Mouse (Mus musculus): ENCODE results near the gene Psors1c2. TPM values are rescaled to one million over a fixed set of nuclear protein-coding genes. Genes with fewer than 3 reads are reported as not detected.
"Not testable (repeated sequence)": the region's sequence is repeated elsewhere in the genome, so short reads cannot be mapped to it uniquely, and the experiment has no call there.

The Psors1c2 gene
- polyA plus RNA-seq, 1 experiment from 2014 or later = 0.14 TPM

- Histone ChIP-seq H3K4me3 (no peak overlapping the region), H3K27me3 (replicated peaks) (peaks cover 77% of the 10 kb centered on the region), H3K27ac (no peak overlapping the region), H3K9me3 (replicated peaks) (no peaks in the 10 kb centered on the region), H3K36me3 (no peaks in the 10 kb centered on the region), H3K4me2 (no peak overlapping the region), H3K9ac (no peak overlapping the region), H3K4me1 (no peaks in the 10 kb centered on the region)
- no peak for ATAC-seq
- 18% methylated on average over 10 of the region's 10 CpGs for WGBS (ENCODE audit: insufficient replicate concordance)
These were observed 26.1 kb upstream of the Psors1c2 start for GRCm38 (mm10) chr17:35506881-35507280.

- Histone ChIP-seq H3K9ac (no peak overlapping the region), H3K4me3 (no peak overlapping the region), H3K9me3 (replicated peaks) (no peaks in the 10 kb centered on the region), H3K27ac (no peak overlapping the region), H3K36me3 (peaks cover 7% of the 10 kb centered on the region), H3K27me3 (replicated peaks) (peaks cover 70% of the 10 kb centered on the region), H3K4me2 (no peak overlapping the region), H3K4me1 (no peaks in the 10 kb centered on the region)
- no peak for ATAC-seq
- 15% methylated on average over 13 of the region's 13 CpGs for WGBS (ENCODE audit: insufficient replicate concordance)
These were observed 25.3 kb upstream of the Psors1c2 start for GRCm38 (mm10) chr17:35507556-35508260.

GRCm38 (mm10) chr17:35508279-35508678 lies 24.7 kb upstream of the Psors1c2 start:
- not testable (repeated sequence) for H3K9me3 ChIP-seq (replicated peaks); H3K4me2 ChIP-seq; H3K9ac ChIP-seq; H3K4me1 ChIP-seq; H3K27ac ChIP-seq; H3K4me3 ChIP-seq; ATAC-seq
- Histone ChIP-seq H3K36me3 (peaks cover 13% of the 10 kb centered on the region), H3K27me3 (replicated peaks) (peaks cover 68% of the 10 kb centered on the region)
- 34% methylated on average over 5 of the region's 5 CpGs for WGBS (ENCODE audit: insufficient replicate concordance)

- H3K27me3 ChIP-seq (replicated peaks) = peaks cover 59% of the 10 kb centered on the region
- WGBS (ENCODE audit: insufficient replicate concordance) = 18% methylated on average over 8 of the region's 8 CpGs
- ATAC-seq = no peak
These were observed 23.7 kb upstream of the Psors1c2 start for GRCm38 (mm10) chr17:35509284-35509683.

GRCm38 (mm10) chr17:35512916-35513626 lies 19.9 kb upstream of the Psors1c2 start:
- peaks cover 34% of the 10 kb centered on the region for H3K36me3 ChIP-seq
- WGBS (ENCODE audit: insufficient replicate concordance) = 83% methylated on average over 7 of the region's 7 CpGs

More at GRCm38 (mm10) chr17:35509284-35509683, 23.7 kb upstream of the Psors1c2 start:
- H3K9me3 ChIP-seq (replicated peaks) = no peaks in the 10 kb centered on the region
- H3K4me1 ChIP-seq = peaks cover 3% of the 10 kb centered on the region; the same call in 1 of the 2 replicates
- H3K27ac ChIP-seq = no peak overlapping the region
- H3K4me2 ChIP-seq = no peak overlapping the region
- peaks cover 23% of the 10 kb centered on the region for H3K36me3 ChIP-seq
- H3K4me3 ChIP-seq = no peak overlapping the region
- H3K9ac ChIP-seq = no peak overlapping the region

GRCm38 (mm10) chr17:35513886-35514285 lies 19.1 kb upstream of the Psors1c2 start:
- WGBS (ENCODE audit: insufficient replicate concordance) = 4% methylated on average over 2 of the region's 2 CpGs
- no peaks in the 10 kb centered on the region for H3K9me3 ChIP-seq (replicated peaks)
- H3K27me3 ChIP-seq (replicated peaks) = peaks cover 13% of the 10 kb centered on the region
- peaks cover 34% of the 10 kb centered on the region for H3K36me3 ChIP-seq
- peaks cover 37% of the 10 kb centered on the region for H3K4me1 ChIP-seq
- 0 out of 2 replicates have a peak overlapping the region, but pooled peaks have one; percentile 73 for H3K4me3 ChIP-seq
- peak overlapping the region; percentile 90 for H3K4me2 ChIP-seq
- 0 out of 2 replicates have a peak overlapping the region, but pooled peaks have one; percentile 79 for H3K9ac ChIP-seq
- no peak overlapping the region for H3K27ac ChIP-seq
- ATAC-seq = no peak

More at GRCm38 (mm10) chr17:35512916-35513626, 19.9 kb upstream of the Psors1c2 start:
- Histone ChIP-seq H3K4me3 (no peak overlapping the region), H3K9ac (no peak overlapping the region), H3K4me2 (no peak overlapping the region), H3K27me3 (replicated peaks) (peaks cover 21% of the 10 kb centered on the region), H3K4me1 (peaks cover 30% of the 10 kb centered on the region), H3K27ac (no peak overlapping the region), H3K9me3 (replicated peaks) (no peaks in the 10 kb centered on the region)
- ATAC-seq = no peak

GRCm38 (mm10) chr17:35514756-35515155 lies 18.2 kb upstream of the Psors1c2 start:
- Histone ChIP-seq H3K27ac (no peak overlapping the region), H3K4me3 (peak overlapping the region; percentile 73), H3K9me3 (replicated peaks) (no peaks in the 10 kb centered on the region), H3K9ac (peak overlapping the region; percentile 79), H3K36me3 (peaks cover 36% of the 10 kb centered on the region), H3K27me3 (replicated peaks) (peaks cover 4% of the 10 kb centered on the region), H3K4me2 (peak overlapping the region; percentile 90), H3K4me1 (peaks cover 37% of the 10 kb centered on the region)
- no peak for ATAC-seq
- whole genome bisulfite sequencing (ENCODE audit: insufficient replicate concordance) = 66% methylated on average over 6 of the region's 6 CpGs

- Histone ChIP-seq H3K27ac (peak overlapping the region; percentile 18; the same call in 1 of the 2 replicates), H3K4me1 (peaks cover 37% of the 10 kb centered on the region), H3K9me3 (replicated peaks) (no peaks in the 10 kb centered on the region), H3K9ac (peak overlapping the region; percentile 79), H3K4me2 (peak overlapping the region; percentile 90), H3K36me3 (peaks cover 44% of the 10 kb centered on the region), H3K27me3 (replicated peaks) (no peaks in the 10 kb centered on the region), H3K4me3 (peak overlapping the region; percentile 73)
- 11% methylated on average over 25 of the region's 25 CpGs for WGBS (ENCODE audit: insufficient replicate concordance)
- no peak for ATAC-seq
These were observed 16.9 kb upstream of the Psors1c2 start for GRCm38 (mm10) chr17:35515911-35516640.

- Histone ChIP-seq H3K27ac (peak within 1 kb of the TSS; percentile 81), H3K36me3 (peaks cover 50% of the 10 kb centered on the region), H3K9me3 (replicated peaks) (no peaks in the 10 kb centered on the region), H3K4me1 (peaks cover 37% of the 10 kb centered on the region), H3K27me3 (replicated peaks) (no peaks in the 10 kb centered on the region), H3K4me2 (peak within 1 kb of the TSS; percentile 90), H3K9ac (peak within 1 kb of the TSS; percentile 79), H3K4me3 (peak within 1 kb of the TSS; percentile 73)
- ATAC-seq = peak; percentile 95
- under 1% methylated on average over 66 of the region's 67 CpGs for WGBS (ENCODE audit: insufficient replicate concordance)
These were observed 16.1 kb upstream of the Psors1c2 start, which contains the start of the genes Tcf19 and Cchcr1 for GRCm38 (mm10) chr17:35516652-35517500. TSS of gene Tcf19 (minus strand) at chr17:35516824. TSS of gene Cchcr1 (plus strand) at chr17:35517100.

- 16% methylated on average over 12 of the region's 12 CpGs for WGBS (ENCODE audit: insufficient replicate concordance)
- H3K4me3 ChIP-seq = peak overlapping the region; percentile 73
- peak overlapping the region; percentile 78 for H3K9ac ChIP-seq
- peaks cover 50% of the 10 kb centered on the region for H3K36me3 ChIP-seq
- H3K4me1 ChIP-seq = peaks cover 37% of the 10 kb centered on the region
- no peaks in the 10 kb centered on the region for H3K27me3 ChIP-seq (replicated peaks)
- peak overlapping the region; percentile 81 for H3K27ac ChIP-seq
- no peak for ATAC-seq
- no peaks in the 10 kb centered on the region for H3K9me3 ChIP-seq (replicated peaks)
- peak overlapping the region; percentile 90 for H3K4me2 ChIP-seq
These were observed 15.5 kb upstream of the Psors1c2 start for GRCm38 (mm10) chr17:35517526-35517925.

- Histone ChIP-seq H3K4me2 (no peak overlapping the region), H3K36me3 (peaks cover 84% of the 10 kb centered on the region), H3K4me1 (no peaks in the 10 kb centered on the region), H3K9me3 (replicated peaks) (no peaks in the 10 kb centered on the region), H3K9ac (no peak overlapping the region), H3K4me3 (no peak overlapping the region), H3K27me3 (replicated peaks) (no peaks in the 10 kb centered on the region), H3K27ac (no peak overlapping the region)
- WGBS (ENCODE audit: insufficient replicate concordance) = 80% methylated on average over 9 of the region's 9 CpGs
- ATAC-seq = no peak
These were observed 8.6 kb upstream of the Psors1c2 start for GRCm38 (mm10) chr17:35524354-35524753.
